Mouse (Mus musculus) E14TG2a.4 (cell line): Measurements from ENCODE around the gene Tnp1.

Experiments used
- H3K27me3 ChIP-seq: 2 replicates; pipeline ENCODE4 v1.6.1; 2014; ENCODE audit warnings: low read length, control low read depth; ENCODE audit not compliant: insufficient read depth
- H3K36me3 ChIP-seq: 2 replicates; pipeline ENCODE4 v1.6.1; 2014; ENCODE audit warnings: low read length, control low read depth; ENCODE audit not compliant: insufficient read depth
- H3K4me1 ChIP-seq: replicated peaks from 2 replicates; pipeline ENCODE4 v1.6.1; 2014; ENCODE audit warnings: low read depth, low read length, control low read depth
- H3K4me3 ChIP-seq: replicated peaks from 2 replicates; pipeline ENCODE4 v1.5.1; 2014; ENCODE audit warnings: mild to moderate bottlenecking, low read length
- H3K9me3 ChIP-seq: 2 replicates; pipeline ENCODE4 v1.6.1; 2014; ENCODE audit warnings: low read length, control low read depth
- CTCF ChIP-seq: conservative IDR thresholded peaks from 2 replicates; pipeline ENCODE4 v1.5.1; 2014; ENCODE audit warnings: low read length
- NANOG ChIP-seq: IDR thresholded peaks from 2 replicates; pipeline ENCODE4 v1.6.1; 2014; ENCODE audit warnings: borderline replicate concordance, low read length, mixed read lengths
- POU5F1 ChIP-seq: IDR thresholded peaks from 2 replicates; pipeline ENCODE4 v1.6.1; 2014; ENCODE audit warnings: low read length, borderline replicate concordance

Tnp1 gene

GRCm38 (mm10) chr1:73046896-73047672, 31.4 kb upstream of the Tnp1 start:
- Histone ChIP-seq H3K36me3 (no peaks in the 10 kb centered on the region), H3K27me3 (no peaks in the 10 kb centered on the region; the same call in 1 of the 2 replicates), H3K4me3 (no peak overlapping the region), H3K9me3 (no peaks in the 10 kb centered on the region), H3K4me1 (0 out of 2 replicates have a peak, but pooled peaks cover 2% of the 10 kb centered on the region)
- no peak for TF ChIP-seq CTCF
- no peak for TF ChIP-seq NANOG
- TF ChIP-seq POU5F1: no peak

GRCm38 (mm10) chr1:73045948-73046685, 30.4 kb upstream of the Tnp1 start:
- Histone ChIP-seq H3K4me3 (no peak overlapping the region), H3K9me3 (peaks cover 2% of the 10 kb centered on the region; the same call in 1 of the 2 replicates), H3K36me3 (no peaks in the 10 kb centered on the region), H3K27me3 (no peaks in the 10 kb centered on the region), H3K4me1 (no peaks in the 10 kb centered on the region)
- TF ChIP-seq NANOG: no peak

GRCm38 (mm10) chr1:73043671-73044070, 28.0 kb upstream of the Tnp1 start:
- H3K27me3 ChIP-seq: no peaks in the 10 kb centered on the region
- TF ChIP-seq CTCF: no peak
- TF ChIP-seq POU5F1: no peak
- no peak for TF ChIP-seq NANOG
- H3K36me3 ChIP-seq: no peaks in the 10 kb centered on the region
- H3K4me3 ChIP-seq: no peak overlapping the region
- H3K4me1 ChIP-seq: no peaks in the 10 kb centered on the region
- H3K9me3 ChIP-seq: peaks cover 22% of the 10 kb centered on the region

GRCm38 (mm10) chr1:73040691-73041425, 25.1 kb upstream of the Tnp1 start:
- TF ChIP-seq POU5F1 (no peak), CTCF (no peak), NANOG (no peak)
- H3K4me1 ChIP-seq: peaks cover 13% of the 10 kb centered on the region

GRCm38 (mm10) chr1:73038532-73038931, 22.8 kb upstream of the Tnp1 start:
- Histone ChIP-seq H3K4me1 (peaks cover 13% of the 10 kb centered on the region), H3K27me3 (no peaks in the 10 kb centered on the region), H3K36me3 (no peaks in the 10 kb centered on the region), H3K9me3 (peaks cover 22% of the 10 kb centered on the region), H3K4me3 (no peak overlapping the region)
- TF ChIP-seq CTCF (no peak), NANOG (no peak), POU5F1 (no peak)

More at GRCm38 (mm10) chr1:73040691-73041425, 25.1 kb upstream of the Tnp1 start:
- peaks cover 22% of the 10 kb centered on the region for H3K9me3 ChIP-seq
- no peaks in the 10 kb centered on the region for H3K36me3 ChIP-seq
- H3K27me3 ChIP-seq: no peaks in the 10 kb centered on the region
- H3K4me3 ChIP-seq: no peak overlapping the region

GRCm38 (mm10) chr1:73036536-73036935, 20.8 kb upstream of the Tnp1 start:
- peaks cover 19% of the 10 kb centered on the region for H3K9me3 ChIP-seq
- no peak overlapping the region for H3K4me3 ChIP-seq
- no peaks in the 10 kb centered on the region for H3K36me3 ChIP-seq
- peaks cover 13% of the 10 kb centered on the region for H3K4me1 ChIP-seq
- peaks cover 2% of the 10 kb centered on the region; the same call in 1 of the 2 replicates for H3K27me3 ChIP-seq
- TF ChIP-seq CTCF (no peak), POU5F1 (no peak), NANOG (no peak)

GRCm38 (mm10) chr1:73035726-73036125, 20.0 kb upstream of the Tnp1 start:
- Histone ChIP-seq H3K4me3 (no peak overlapping the region), H3K9me3 (peaks cover 19% of the 10 kb centered on the region), H3K27me3 (peaks cover 2% of the 10 kb centered on the region; the same call in 1 of the 2 replicates), H3K4me1 (peaks cover 13% of the 10 kb centered on the region), H3K36me3 (no peaks in the 10 kb centered on the region)
- no peak for TF ChIP-seq NANOG

GRCm38 (mm10) chr1:73032491-73032890, 16.8 kb upstream of the Tnp1 start:
- peaks cover 2% of the 10 kb centered on the region; the same call in 1 of the 2 replicates for H3K27me3 ChIP-seq
- H3K4me1 ChIP-seq: peaks cover 13% of the 10 kb centered on the region

More at GRCm38 (mm10) chr1:73032491-73032890, 16.8 kb upstream of the Tnp1 start:
- no peaks in the 10 kb centered on the region for H3K36me3 ChIP-seq
- TF ChIP-seq CTCF (no peak), NANOG (no peak), POU5F1 (no peak)
- no peaks in the 10 kb centered on the region for H3K9me3 ChIP-seq
- H3K4me3 ChIP-seq: no peak overlapping the region
